Mouse (Mus musculus) neutrophil, adult 59 days (primary cell): ENCODE data around the gene Gtf2h2. TPM values are rescaled to one million over a fixed set of nuclear protein-coding genes. Genes with fewer than 3 reads are reported as not detected.

Source experiments
- total RNA-seq, 2 experiments: library from RNA; stranded (reverse); gene quantifications; 1 replicate in 1 of 2; 2 replicates in 1 of 2; pipeline ENCODE4 v1.2.4; 2023

Gtf2h2 gene
- total RNA-seq, result 10 to 100 TPM; 13.6 to 16.9 TPM

GRCm38 (mm10) chr13:100492061-100492787 is at the start of gene Gtf2h2:
TSS of gene Gtf2h2 (minus strand) at chr13:100492579.

GRCm38 (mm10) chr13:100452415-100453127 is 39.8 kb downstream of the Gtf2h2 start, which contains the start of gene Naip1:
TSS of gene Naip1 (minus strand) at chr13:100452869.

Other genes starting within 250 kb of the Gtf2h2 start
- gene Naip5, start 246.3 kb downstream of the Gtf2h2 start, total RNA-seq, result 10 to 100 TPM; 24.8 to 29.5 TPM
- 10 to 100 TPM; 16.9 to 21.4 TPM for gene Naip6, start 174.9 kb downstream of the Gtf2h2 start, total RNA-seq
- 1 to 10 TPM; 1.4 to 1.8 TPM for gene Naip1, start 39.7 kb downstream of the Gtf2h2 start, total RNA-seq
- not detected for gene Ocln, start 60.1 kb upstream of the Gtf2h2 start, total RNA-seq
- gene Marveld2, start 124.4 kb upstream of the Gtf2h2 start, total RNA-seq, result under 1 TPM; 0.35 to 0.36 TPM
- gene Ak6, start 158.4 kb upstream of the Gtf2h2 start, total RNA-seq, result 10 to 100 TPM; 74.1 to 74.8 TPM
- 10 to 100 TPM; 20.1 to 21.0 TPM for gene Rad17, start 158.5 kb upstream of the Gtf2h2 start, total RNA-seq
- 10 to 100 TPM in 1 of 2 experiments, 1 to 10 TPM in 1; 8.6 to 14.0 TPM for gene Taf9, start 159.0 kb upstream of the Gtf2h2 start, total RNA-seq
- gene Ccdc125, start 177.1 kb upstream of the Gtf2h2 start, total RNA-seq, result 10 to 100 TPM; 47.9 to 51.0 TPM
- 10 to 100 TPM; 16.7 to 18.0 TPM for gene Cdk7, start 238.4 kb upstream of the Gtf2h2 start, total RNA-seq